Mouse (Mus musculus): ENCODE measurements around the gene Nr1d1. TPM values are rescaled to one million over a fixed set of nuclear protein-coding genes. Genes with fewer than 3 reads are reported as not detected.

Nr1d1 gene
- polyA plus RNA-seq, 1 experiment: 76.6 TPM

- no peak for DNase-seq (ENCODE audit: low read depth)
Observed at GRCm38 (mm10) chr11:98788139-98788538, 13.0 kb upstream of the Nr1d1 start.

GRCm38 (mm10) chr11:98787691-98788090, 12.6 kb upstream of the Nr1d1 start:
- DNase-seq (ENCODE audit: low read depth): no peak

GRCm38 (mm10) chr11:98787229-98787628, 12.1 kb upstream of the Nr1d1 start:
- no peak for DNase-seq (ENCODE audit: low read depth)

GRCm38 (mm10) chr11:98786359-98787214, 11.5 kb upstream of the Nr1d1 start:
- no peak for DNase-seq (ENCODE audit: low read depth)

GRCm38 (mm10) chr11:98785772-98786281, 10.7 kb upstream of the Nr1d1 start:
- no peak for DNase-seq (ENCODE audit: low read depth)

- no peak for DNase-seq (ENCODE audit: low read depth)
Observed at GRCm38 (mm10) chr11:98785214-98785613, 10.1 kb upstream of the Nr1d1 start.

GRCm38 (mm10) chr11:98784139-98784538, 9.0 kb upstream of the Nr1d1 start:
- no peak for DNase-seq (ENCODE audit: low read depth)

- no peak for DNase-seq (ENCODE audit: low read depth)
Observed at GRCm38 (mm10) chr11:98783236-98783696, 8.1 kb upstream of the Nr1d1 start.

GRCm38 (mm10) chr11:98782651-98783235, 7.6 kb upstream of the Nr1d1 start:
- DNase-seq (ENCODE audit: low read depth): no peak

- no peak for DNase-seq (ENCODE audit: low read depth)
Observed at GRCm38 (mm10) chr11:98781851-98782512, 6.8 kb upstream of the Nr1d1 start.

- no peak for DNase-seq (ENCODE audit: low read depth)
Observed at GRCm38 (mm10) chr11:98777888-98778287, 2.8 kb upstream of the Nr1d1 start.

GRCm38 (mm10) chr11:98776843-98777590, 1.9 kb upstream of the Nr1d1 start:
- no peak for DNase-seq (ENCODE audit: low read depth)

GRCm38 (mm10) chr11:98776052-98776764, 1.1 kb upstream of the Nr1d1 start:
- no peak for DNase-seq (ENCODE audit: low read depth)

- no peak for DNase-seq (ENCODE audit: low read depth)
Observed at GRCm38 (mm10) chr11:98775348-98776051, 367 bp upstream of the Nr1d1 start.

GRCm38 (mm10) chr11:98773635-98774295, 1.4 kb downstream of the Nr1d1 start:
- no peak for DNase-seq (ENCODE audit: low read depth)

GRCm38 (mm10) chr11:98772667-98773171, 2.4 kb downstream of the Nr1d1 start:
- DNase-seq (ENCODE audit: low read depth): no peak

- no peak for DNase-seq (ENCODE audit: low read depth)
Observed at GRCm38 (mm10) chr11:98771844-98772525, 3.1 kb downstream of the Nr1d1 start.

- DNase-seq (ENCODE audit: low read depth): no peak
Observed at GRCm38 (mm10) chr11:98771131-98771530, 4.0 kb downstream of the Nr1d1 start.
